Mouse (Mus musculus) cortical plate, adult 2 months (tissue): ENCODE measurements around the gene Mrpl12. TPM values are rescaled to one million over a fixed set of nuclear protein-coding genes. Genes with fewer than 3 reads are reported as not detected.

Source experiments
- H3K27ac ChIP-seq: fragments of 200-500 bp; 2 replicates; pipeline ENCODE4 v1.5.1; 2012; ENCODE audit warnings: low read length, control low read depth, inconsistent platforms; ENCODE audit not compliant: insufficient read depth
- H3K4me1 ChIP-seq: fragments of 200-500 bp; 2 replicates; pipeline ENCODE4 v1.6.1; 2011; ENCODE audit warnings: low read length; ENCODE audit not compliant: control insufficient read depth, insufficient read depth
- H3K4me3 ChIP-seq: fragments of 200-500 bp; 2 replicates; pipeline ENCODE4 v1.5.1; 2011; ENCODE audit warnings: mild to moderate bottlenecking, low read length, control low read depth; ENCODE audit not compliant: insufficient read depth
- CTCF ChIP-seq: fragments of 200-500 bp; IDR thresholded peaks from 2 replicates; pipeline ENCODE4 v1.5.1; 2011; ENCODE audit warnings: mild to moderate bottlenecking, control low read depth, low read length; ENCODE audit not compliant: insufficient read depth; ENCODE audit errors: extremely low read depth
- POLR2A ChIP-seq: fragments of 200-500 bp; IDR thresholded peaks from 2 replicates; pipeline ENCODE4 v1.6.1; 2011; ENCODE audit warnings: mild to moderate bottlenecking, low read length, control low read depth; ENCODE audit not compliant: insufficient read depth; ENCODE audit errors: extremely low read depth
- polyA plus RNA-seq: library from polyadenylated mRNA; depleted of rRNA; stranded (reverse); fragments of >200 nt; gene quantifications from 2 replicates; pipeline ENCODE4 v1.2.3, GENCODE M21; 2012; rRNA removed

Mrpl12 gene
- polyA plus RNA-seq, 1 experiment = 96.3 TPM

- TF ChIP-seq CTCF = no peak
- Histone ChIP-seq H3K27ac (no peak overlapping the region), H3K4me3 (no peak overlapping the region), H3K4me1 (no peaks in the 10 kb centered on the region)
Measured at GRCm38 (mm10) chr11:120528903-120529302, 44.5 kb downstream of the Mrpl12 start.

DNA sequence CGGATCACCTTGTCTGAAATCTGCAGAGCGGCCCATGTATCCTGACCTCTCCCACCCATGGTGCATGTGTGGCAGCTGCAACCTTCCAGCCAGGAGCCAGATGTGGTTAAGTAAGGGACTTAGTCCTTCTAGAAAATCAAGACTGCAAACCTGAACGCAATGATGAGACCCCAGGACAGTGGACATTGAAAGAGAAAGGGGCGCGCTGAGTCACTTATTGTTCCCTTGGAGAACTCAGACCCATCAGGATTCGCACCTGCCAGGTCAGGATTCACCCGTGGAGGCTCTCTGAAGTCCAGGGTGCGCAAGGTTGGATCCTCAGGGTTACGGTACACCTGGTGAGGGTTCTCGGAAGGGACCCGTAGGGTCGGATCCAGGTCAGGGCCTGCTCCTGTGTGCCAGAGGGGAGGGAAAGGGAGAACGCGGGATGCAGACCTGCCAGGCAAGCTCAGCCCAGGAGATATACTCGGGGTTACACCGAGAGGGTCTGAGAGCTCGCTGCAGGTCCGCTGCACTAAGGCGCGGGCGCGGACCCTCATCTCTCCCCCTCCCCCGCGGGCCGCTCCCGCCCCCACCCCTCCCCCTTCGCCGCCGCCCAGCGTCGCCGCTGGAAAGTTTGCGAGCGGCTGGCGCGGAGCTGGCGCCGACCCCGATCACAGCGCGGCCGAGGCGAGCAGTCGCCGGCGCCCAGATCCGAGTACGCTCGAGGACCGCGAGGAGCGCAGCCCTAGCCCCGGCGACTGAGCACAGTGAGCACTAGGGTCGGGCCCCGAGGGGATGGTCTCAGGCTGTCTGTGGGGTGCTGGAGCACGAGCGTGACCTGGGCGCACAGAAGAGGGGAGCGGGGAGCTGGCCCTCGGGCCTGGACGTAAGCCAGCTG is 45.9 kb downstream of the Mrpl12 start, which contains the start of gene Gcgr:
Gene Gcgr, plus strand, starts transcription at position 615 of the 880 bp plus-strand sequence.
- H3K4me3 ChIP-seq = no peak within 1 kb of the TSS
- no peaks in the 10 kb centered on the region for H3K4me1 ChIP-seq
- H3K27ac ChIP-seq = no peak within 1 kb of the TSS
- TF ChIP-seq CTCF = no peak
- TF ChIP-seq POLR2A = no peak

DNA sequence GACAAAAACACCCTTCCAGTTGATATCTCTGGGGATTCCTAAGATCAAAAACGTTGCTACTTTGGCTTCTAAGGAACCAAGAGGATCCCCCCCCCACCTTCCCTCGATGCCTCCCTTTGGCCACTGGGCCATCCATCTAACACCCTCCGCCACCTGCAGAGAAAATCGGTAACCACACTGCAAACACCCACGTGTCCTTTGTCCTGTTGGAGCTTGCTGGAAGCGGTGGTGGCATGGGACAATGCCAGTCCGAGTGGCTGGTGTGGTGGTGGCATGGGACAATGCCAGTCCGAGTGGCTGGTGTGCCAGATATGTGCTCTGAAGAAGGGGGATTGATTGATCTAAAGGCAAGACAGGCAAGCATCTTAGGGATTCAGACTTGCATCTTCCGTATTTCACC is 47.2 kb downstream of the Mrpl12 start:
- H3K4me3 ChIP-seq = no peak overlapping the region
- no peaks in the 10 kb centered on the region for H3K4me1 ChIP-seq
- TF ChIP-seq CTCF = no peak
- no peak for TF ChIP-seq POLR2A
- H3K27ac ChIP-seq = no peak overlapping the region

DNA sequence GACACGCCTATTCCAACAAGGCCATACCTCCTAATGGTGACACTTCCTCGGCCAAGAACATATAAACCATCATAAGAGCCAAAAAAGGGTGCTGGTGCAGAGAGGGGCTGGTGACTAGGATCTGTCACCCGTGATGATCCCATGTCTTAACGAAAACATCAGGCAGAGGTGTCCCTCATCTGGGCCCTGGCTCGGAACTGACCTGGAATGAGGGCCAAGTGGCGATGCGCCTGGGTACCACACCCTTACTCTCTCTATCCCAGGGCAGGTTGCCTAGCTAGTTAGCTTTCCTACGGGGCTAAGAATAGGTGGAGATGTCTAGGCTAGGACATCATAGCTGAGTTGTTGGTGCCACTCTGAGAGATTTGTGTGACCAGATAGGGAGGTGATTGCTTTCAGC is 49.7 kb downstream of the Mrpl12 start:
- Histone ChIP-seq H3K4me1 (no peaks in the 10 kb centered on the region), H3K4me3 (no peak overlapping the region), H3K27ac (no peak overlapping the region)
- TF ChIP-seq POLR2A = no peak
- no peak for TF ChIP-seq CTCF

GRCm38 (mm10) chr11:120535145-120535544 is 50.7 kb downstream of the Mrpl12 start:
- TF ChIP-seq POLR2A (no peak), CTCF (no peak)
- H3K4me1 ChIP-seq = no peaks in the 10 kb centered on the region
- H3K27ac ChIP-seq = no peak overlapping the region
- no peak overlapping the region for H3K4me3 ChIP-seq

GRCm38 (mm10) chr11:120535804-120536203 is 51.4 kb downstream of the Mrpl12 start:
- Histone ChIP-seq H3K4me1 (no peaks in the 10 kb centered on the region), H3K4me3 (no peak overlapping the region), H3K27ac (no peak overlapping the region)
- TF ChIP-seq CTCF (no peak), POLR2A (no peak)

DNA sequence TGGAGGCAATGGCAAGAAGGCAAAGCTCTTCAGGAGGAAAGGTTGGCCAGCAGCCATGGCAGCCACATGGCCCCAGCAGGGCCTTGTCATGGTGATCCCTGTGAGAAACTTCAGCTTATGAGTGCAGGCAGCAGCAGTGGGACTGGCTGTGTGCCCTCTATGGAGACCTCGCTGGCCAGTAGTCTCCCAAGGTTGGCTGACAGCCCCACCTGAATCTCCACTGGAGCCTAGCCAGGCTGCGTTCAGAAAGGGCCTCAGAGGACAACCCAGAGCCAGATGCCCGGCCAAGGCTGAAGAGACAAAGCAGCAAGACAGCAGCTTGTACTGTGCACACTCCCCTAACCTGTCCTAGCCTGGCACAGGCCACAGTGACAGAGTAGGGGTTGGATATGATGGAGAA is 54.1 kb downstream of the Mrpl12 start:
- Histone ChIP-seq H3K27ac (no peak overlapping the region), H3K4me1 (no peaks in the 10 kb centered on the region), H3K4me3 (no peak overlapping the region)
- no peak for TF ChIP-seq POLR2A

Other genes starting within 250 kb of the Mrpl12 start
- 1,064 and 1,106 TPM in 2 replicates for gene Actg1, start 136.1 kb upstream of the Mrpl12 start, polyA plus RNA-seq
- 0.28 and 0.67 TPM in 2 replicates for gene Fscn2, start 123.1 kb upstream of the Mrpl12 start, polyA plus RNA-seq
- gene Faap100, start 105.8 kb upstream of the Mrpl12 start, polyA plus RNA-seq = 22.8 and 23.9 TPM in 2 replicates
- 62.0 and 62.7 TPM in 2 replicates for gene Nploc4, start 46.9 kb upstream of the Mrpl12 start, polyA plus RNA-seq
- gene Tspan10, start 42.0 kb upstream of the Mrpl12 start, polyA plus RNA-seq = 0.15 TPM in 1 of 2 replicates, not detected in the other
- gene Pde6g, start 31.1 kb upstream of the Mrpl12 start, polyA plus RNA-seq = 0.59 and 0.81 TPM in 2 replicates
- 15.0 and 17.4 TPM in 2 replicates for gene Oxld1, start 26.5 kb upstream of the Mrpl12 start, polyA plus RNA-seq
- 27.6 and 28.5 TPM in 2 replicates for gene Ccdc137, start 26.5 kb upstream of the Mrpl12 start, polyA plus RNA-seq
- gene Arl16, start 17.0 kb upstream of the Mrpl12 start, polyA plus RNA-seq = 46.0 and 46.2 TPM in 2 replicates
- gene Slc25a10, start 7.2 kb downstream of the Mrpl12 start, polyA plus RNA-seq = 29.0 and 30.0 TPM in 2 replicates
- gene Gcgr, start 46.1 kb downstream of the Mrpl12 start, polyA plus RNA-seq = 0.13 TPM in 2 replicates
- gene Mcrip1, start 65.1 kb downstream of the Mrpl12 start, polyA plus RNA-seq = 158 and 160 TPM in 2 replicates
- not detected in 2 replicates for gene Ppp1r27, start 66.5 kb downstream of the Mrpl12 start, polyA plus RNA-seq
- 88.9 and 91.2 TPM in 2 replicates for gene P4hb, start 88.6 kb downstream of the Mrpl12 start, polyA plus RNA-seq
- gene Arhgdia, start 97.0 kb downstream of the Mrpl12 start, polyA plus RNA-seq = 416 and 442 TPM in 2 replicates
- gene Alyref, start 113.8 kb downstream of the Mrpl12 start, polyA plus RNA-seq = 42.1 and 46.9 TPM in 2 replicates
- gene Anapc11, start 113.8 kb downstream of the Mrpl12 start, polyA plus RNA-seq = 148 and 161 TPM in 2 replicates
- gene Npb, start 123.9 kb downstream of the Mrpl12 start, polyA plus RNA-seq = 0.58 and 1.1 TPM in 2 replicates
- gene Pcyt2, start 133.3 kb downstream of the Mrpl12 start, polyA plus RNA-seq = 281 and 289 TPM in 2 replicates
- gene Sirt7, start 140.6 kb downstream of the Mrpl12 start, polyA plus RNA-seq = 98.2 and 105 TPM in 2 replicates
- 83.7 and 83.9 TPM in 2 replicates for gene Mafg, start 149.0 kb downstream of the Mrpl12 start, polyA plus RNA-seq
- 2.2 and 3.6 TPM in 2 replicates for gene Pycr1, start 159.2 kb downstream of the Mrpl12 start, polyA plus RNA-seq
- gene Myadml2, start 163.5 kb downstream of the Mrpl12 start, polyA plus RNA-seq = 3.4 and 3.6 TPM in 2 replicates
- gene Notum, start 176.6 kb downstream of the Mrpl12 start, polyA plus RNA-seq = 6.8 and 7.1 TPM in 2 replicates
- gene Aspscr1, start 188.4 kb downstream of the Mrpl12 start, polyA plus RNA-seq = 46.2 and 46.8 TPM in 2 replicates
- 36.2 and 40.2 TPM in 2 replicates for gene Cenpx, start 229.1 kb downstream of the Mrpl12 start, polyA plus RNA-seq
- 114 and 137 TPM in 2 replicates for gene Lrrc45, start 229.3 kb downstream of the Mrpl12 start, polyA plus RNA-seq
- 60.4 and 72.2 TPM in 2 replicates for gene Rac3, start 236.9 kb downstream of the Mrpl12 start, polyA plus RNA-seq
- gene Dcxr, start 242.7 kb downstream of the Mrpl12 start, polyA plus RNA-seq = 20.5 and 21.3 TPM in 2 replicates
- gene Cbr2, start 247.5 kb downstream of the Mrpl12 start, polyA plus RNA-seq = 4.6 and 4.9 TPM in 2 replicates